Mouse (Mus musculus): ENCODE measurements around the gene Pacrg.

Pacrg gene

DNA sequence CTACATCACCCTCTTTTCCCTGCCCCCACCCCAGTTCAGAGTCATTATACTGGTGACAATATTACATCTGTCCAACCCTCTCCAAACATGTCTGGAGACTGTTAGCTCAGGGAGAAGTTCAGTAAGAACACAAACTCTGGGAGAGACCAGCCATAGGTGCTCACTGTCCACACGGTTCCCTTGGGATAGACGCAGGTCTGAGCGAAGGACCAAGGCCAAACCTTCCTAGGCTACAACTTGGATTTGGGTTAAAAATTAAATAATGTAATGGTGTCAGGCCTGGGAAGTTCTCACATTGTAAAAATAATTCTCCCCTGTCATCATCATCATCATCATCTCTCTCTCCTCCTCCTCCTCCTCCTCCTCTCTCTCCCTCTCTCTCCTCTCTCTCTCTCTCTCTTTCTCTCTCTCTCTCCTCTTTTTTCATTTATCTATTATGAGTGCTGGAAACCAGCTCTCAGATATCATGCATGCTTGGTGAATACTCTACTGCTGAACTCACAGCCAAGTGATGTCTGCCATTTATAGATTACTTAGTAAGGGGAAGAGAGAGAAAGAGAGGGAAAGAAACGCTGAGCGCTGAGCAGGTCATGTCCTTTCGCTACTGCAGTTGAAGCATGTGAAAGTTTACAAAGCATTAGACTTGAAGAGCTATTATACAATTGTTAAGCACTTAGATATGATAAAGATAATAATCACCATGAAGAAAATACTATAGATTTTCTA is 215.2 kb downstream of the Pacrg start:
- DNase-seq (ENCODE audit: low spot score in 2 of 2), result no peak

DNA sequence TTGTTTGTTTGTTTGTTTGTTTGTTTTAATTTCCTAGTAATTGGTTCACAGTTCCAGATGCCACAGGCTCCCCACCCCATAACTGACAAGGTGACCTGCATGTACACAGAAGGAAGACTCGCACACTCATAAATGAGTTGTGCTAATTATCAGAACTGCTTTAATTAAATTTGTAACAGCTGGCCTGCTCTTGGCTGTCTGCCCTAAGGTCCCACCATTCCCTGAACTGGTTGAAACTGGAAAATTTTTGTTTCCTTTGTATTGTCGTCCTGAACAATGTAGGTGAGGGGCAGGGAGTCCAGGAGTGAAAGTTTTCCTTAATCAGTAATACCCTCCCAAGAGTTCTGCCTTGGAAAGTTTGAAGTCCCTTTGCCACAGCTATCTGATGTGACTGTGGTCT is 219.5 kb downstream of the Pacrg start:
- DNase-seq (ENCODE audit: low spot score in 2 of 2), result no peak

DNA sequence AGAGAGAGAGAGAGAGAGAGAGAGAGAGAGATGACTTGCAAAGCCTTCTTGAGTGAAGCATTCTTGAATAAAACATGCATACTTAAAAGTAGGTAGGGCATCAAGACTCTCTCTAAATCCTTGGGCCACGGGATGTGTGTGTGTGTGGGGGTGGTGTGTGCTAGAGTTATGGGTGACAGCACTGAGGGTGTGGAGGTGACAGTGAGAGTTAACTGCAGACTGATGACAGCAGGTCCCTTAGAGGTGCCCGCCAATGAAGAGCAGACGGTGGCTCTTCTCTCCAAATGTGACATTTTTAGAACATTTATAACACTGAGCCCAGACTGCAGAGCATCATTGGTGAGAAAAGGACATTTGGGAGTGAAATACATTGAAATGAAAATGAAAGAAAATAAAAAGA is 220.2 kb downstream of the Pacrg start:
- no peak for DNase-seq (ENCODE audit: low spot score in 2 of 2)

DNA sequence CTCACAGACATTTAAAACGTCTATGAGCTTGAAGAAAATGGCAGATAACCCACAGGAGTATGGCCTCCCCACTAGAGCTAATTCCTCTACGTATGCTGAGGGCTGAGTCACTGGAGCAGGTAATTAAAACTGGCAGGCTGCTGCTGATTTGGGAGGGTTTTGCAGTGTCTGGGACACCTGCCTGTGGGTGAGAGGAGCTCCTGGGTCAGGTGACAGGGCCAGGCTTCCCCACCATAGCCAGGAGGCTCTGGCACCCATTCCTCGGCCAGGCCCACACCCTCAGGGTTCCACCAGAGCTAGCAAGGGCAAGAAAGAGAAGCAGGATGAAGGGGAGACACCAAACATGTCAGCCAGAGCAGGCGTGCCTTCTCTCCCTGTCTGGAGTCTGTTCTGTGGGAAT is 222.5 kb downstream of the Pacrg start:
- DNase-seq (ENCODE audit: low spot score in 2 of 2), result no peak

DNA sequence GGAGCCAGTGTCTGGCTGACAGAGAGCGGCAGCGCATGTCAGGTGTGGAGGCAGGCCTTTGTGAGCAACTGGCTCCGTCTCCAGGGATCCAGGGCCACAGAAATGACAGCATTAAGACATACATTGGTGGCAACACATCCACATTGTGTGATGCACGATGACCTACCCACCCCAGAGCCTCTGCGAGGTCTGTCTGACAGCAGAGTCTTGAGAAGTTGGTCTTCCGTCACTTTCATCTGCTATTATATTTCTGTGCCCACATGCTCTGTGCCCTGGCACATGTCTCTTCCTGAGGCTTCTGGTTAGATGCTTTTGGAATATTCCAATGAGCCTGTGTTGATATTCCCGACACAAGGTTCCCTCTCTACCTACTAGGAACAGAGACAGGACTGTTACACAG is 224.5 kb downstream of the Pacrg start:
- no peak for DNase-seq (ENCODE audit: low spot score in 2 of 2)

DNA sequence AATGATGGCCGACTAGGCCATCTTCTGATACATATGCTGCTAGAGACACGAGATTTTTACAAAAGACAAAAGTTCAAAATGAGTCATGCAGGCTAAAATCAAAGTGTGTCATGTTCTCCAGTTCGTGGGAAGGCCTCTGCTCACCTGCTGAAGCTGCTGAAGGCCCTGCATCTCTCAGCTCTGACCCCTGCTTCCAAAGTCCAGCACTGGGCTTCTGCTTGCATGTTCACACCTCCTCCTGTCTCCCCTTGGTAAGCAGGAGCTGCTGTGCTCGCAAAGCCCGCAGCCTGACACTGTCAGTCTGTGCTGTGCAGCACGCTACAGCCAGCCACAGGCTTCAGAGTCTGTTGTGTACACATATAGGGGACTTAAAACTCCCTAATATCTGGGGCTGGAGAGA is 225.4 kb downstream of the Pacrg start:
- no peak for DNase-seq (ENCODE audit: low spot score in 2 of 2)

DNA sequence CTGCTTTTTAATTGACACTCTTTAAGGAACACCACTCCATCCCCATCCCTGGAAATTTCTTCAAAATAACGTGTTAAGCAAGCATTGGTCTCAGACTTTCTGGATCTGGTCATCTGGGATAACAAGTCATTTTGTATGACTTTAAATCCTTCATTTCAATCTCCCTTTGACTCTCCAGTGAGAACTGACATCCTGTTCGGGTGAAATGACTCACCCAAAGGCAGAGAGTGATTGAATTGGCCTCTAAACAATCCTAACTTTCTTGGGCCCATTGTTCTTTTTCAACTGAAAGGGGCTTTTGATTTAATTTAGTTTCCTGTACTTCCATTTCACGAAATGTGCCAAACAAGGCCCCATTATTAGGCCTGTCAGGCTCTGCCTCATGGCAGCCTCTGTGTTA is 228.5 kb downstream of the Pacrg start:
- DNase-seq (ENCODE audit: low spot score in 2 of 2), result no peak

DNA sequence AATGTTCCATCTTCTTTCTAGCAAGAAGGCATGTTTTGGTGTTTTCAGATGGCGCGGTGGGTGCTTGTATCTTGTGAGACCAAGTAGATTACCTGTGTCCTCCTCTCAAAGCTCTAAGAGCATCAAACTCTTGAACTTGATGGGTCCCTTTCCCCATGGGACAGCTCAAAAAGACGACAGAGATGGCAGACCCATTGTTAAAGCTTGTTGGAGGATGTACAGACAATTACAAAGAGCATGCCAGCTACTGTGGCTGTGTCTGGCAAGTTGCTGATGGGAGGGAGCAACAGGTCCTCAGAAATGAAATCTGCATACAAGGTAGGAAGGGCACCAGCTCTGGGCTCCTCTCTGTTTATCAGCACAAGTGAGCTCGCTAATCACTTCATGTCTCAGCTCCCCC is 232.0 kb downstream of the Pacrg start:
- no peak for DNase-seq (ENCODE audit: low spot score in 2 of 2)

DNA sequence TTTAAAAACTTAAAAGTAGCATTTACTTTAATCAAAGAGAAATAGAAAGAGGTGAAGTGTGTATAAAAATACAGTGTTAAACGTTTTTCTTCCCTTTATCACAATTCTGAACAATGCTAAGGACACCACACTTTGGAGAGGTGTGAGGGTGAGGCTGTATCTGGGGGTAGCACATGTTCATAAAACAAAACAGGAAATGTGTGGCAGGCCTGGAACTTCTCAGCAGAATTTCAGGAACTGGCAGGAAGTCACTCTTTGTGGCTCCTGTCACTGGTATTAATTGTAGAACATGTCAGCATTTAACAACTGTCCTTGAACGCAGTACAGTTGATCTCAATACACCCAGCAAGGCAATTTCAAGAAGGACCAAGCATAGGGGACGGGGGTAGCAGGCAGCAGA is 234.0 kb downstream of the Pacrg start:
- no peak for DNase-seq (ENCODE audit: low spot score in 2 of 2)

DNA sequence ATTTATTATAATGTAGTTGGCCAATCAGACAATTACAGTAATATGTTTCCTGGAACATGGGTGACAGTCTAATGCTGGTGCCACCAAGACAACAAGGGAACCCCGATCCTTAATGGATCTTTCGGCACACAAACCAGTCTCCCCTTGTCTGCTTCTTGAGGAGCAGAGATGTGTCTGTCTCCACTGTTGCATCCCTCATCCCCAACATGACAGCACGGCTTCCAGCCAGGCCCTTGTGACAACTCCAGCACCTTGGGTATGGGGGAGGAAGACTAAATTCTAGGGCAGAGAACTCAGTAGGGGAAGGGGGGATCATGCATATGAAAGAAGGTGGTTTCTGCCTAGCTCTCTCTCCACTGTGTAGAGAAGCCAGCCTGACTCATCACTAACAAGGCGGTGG is 242.4 kb downstream of the Pacrg start:
- DNase-seq (ENCODE audit: low spot score in 2 of 2), result no peak

DNA sequence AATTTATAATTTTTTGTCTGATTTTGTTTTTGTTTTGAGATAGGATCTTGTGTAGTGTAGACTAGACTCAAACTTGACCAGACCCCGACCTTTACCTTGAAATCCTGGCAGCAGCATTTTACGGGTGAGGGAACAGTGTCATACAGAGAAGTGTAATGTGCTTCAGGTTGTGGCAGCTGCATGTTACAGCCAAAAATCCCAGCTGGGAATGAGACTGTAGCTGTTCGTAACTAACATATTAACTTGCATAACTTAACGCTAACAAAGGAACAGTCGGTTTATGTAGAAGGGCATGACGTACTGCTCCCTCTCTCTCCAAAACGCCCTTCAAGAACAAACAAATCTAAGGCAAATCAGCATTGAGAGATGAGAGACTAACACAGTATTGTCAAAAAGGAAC is 250.5 kb downstream of the Pacrg start:
- DNase-seq (ENCODE audit: low spot score in 2 of 2), result no peak

DNA sequence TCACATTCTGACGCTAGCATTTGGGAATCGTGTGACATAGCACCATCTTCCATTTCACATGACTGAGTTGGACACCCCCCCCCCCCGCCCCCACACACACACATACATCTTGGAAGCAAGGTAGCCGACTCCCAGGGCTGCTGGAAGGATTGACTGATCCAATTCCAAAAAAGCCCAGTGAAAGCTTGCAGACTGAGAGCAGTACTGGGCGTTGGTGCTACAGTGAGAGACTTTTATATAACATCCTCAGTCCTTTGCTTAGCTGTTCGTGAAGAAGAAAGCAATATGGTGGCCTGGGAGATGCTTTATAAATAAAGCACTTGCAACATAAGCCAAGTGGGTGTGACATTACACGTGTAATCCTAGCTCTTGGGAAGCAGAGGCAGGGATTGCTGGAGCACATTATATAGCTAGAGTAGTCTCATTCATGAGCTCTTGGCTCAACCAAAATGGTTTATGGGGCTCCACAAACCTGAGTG is 251.2 kb downstream of the Pacrg start:
- DNase-seq (ENCODE audit: low spot score in 2 of 2), result no peak

DNA sequence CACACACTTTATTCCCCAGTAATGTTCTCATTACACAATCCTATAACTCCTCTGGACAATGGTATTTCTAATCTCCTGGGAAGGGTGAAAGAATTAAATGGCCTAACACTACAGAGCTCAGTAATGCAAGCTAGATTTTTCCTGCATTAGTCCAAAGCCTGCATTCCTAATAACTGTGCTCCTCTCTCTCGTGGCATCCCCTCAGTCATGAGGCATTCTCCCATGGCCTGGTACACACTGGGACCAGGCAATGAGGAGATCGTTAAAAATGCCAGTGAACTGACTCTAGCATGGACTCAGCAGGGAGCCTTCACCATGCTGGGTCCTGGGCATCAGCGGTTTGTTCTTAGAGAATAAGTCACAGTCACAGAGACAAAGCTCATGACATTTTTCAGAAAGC is 256.8 kb downstream of the Pacrg start:
- no peak for DNase-seq (ENCODE audit: low spot score in 2 of 2)

DNA sequence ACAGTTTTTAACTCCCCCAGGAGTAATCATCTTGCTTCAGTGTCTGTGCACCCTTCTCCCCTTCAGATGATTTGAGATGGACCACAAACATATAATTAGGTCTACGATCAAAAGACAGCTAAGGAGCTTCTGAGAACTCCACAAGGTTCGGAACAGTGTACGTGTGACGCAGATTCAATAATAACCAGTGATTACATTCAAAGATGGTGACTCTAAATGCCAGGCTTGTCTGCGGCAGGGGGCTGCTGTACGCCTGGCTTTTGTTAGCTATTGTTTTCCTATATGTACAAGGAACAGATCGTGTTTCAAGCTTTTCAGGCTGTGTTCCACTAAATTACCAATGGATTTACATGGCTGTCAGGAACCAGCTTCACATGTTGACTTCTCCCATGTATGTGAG is 264.8 kb downstream of the Pacrg start:
- DNase-seq (ENCODE audit: low spot score in 2 of 2), result no peak

DNA sequence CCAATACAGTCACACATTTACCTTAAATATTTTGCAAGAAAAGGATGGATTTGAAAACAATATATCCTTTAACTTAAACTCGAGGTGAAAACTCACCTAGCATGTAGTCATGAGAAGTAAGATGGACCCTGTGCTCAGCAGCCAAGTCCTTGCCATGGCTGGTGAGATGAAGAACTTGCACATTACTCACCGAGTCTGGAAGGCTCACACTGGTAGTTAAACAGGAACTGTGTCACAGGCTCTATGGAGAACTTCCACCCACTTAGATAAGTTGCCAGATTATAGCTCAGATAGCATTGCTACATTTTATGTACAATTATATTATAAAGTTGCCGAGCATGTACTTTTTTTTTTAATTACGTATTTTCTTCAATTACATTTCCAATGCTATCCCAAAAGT is 267.7 kb downstream of the Pacrg start:
- DNase-seq (ENCODE audit: low spot score in 2 of 2), result no peak

DNA sequence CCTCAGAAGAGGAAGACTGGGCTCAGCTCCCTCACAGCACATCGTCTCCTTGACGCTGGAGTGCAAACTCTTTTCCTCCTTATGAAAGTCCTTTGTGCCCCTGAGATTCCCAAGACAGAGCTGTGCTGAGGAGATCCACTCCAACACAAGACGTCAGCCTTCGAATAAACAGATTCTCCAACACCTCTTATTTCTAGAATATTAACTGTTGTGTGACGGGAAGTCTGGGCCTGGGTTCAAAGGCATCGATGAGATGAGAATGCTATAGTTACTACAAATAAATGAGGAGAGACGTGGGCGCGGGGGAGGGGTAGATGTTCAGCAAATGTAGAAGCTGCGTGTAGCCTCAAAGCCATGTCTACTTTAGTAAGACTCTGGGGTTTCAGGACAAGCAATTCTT is 270.8 kb downstream of the Pacrg start:
- no peak for DNase-seq (ENCODE audit: low spot score in 2 of 2)

DNA sequence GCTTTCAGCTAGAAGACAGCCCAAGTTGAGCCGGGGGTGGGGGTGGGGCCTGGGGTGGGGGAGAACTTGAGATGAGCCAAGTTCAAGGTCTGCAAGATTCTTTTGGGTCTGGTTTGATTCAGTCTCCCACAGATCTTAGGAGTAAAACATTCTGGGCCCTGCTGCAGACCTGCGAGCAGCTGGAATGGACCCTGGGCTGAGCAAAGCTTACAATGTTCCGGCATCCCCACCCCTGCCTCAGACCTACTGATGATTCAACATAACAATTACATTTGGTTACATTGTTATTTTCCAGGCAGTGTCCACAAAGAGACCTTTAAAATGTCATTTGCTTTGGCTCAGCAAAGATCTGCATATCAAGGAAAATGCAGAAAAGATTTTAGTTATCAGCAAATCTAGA is 272.7 kb downstream of the Pacrg start:
- no peak for DNase-seq (ENCODE audit: low spot score in 2 of 2)

DNA sequence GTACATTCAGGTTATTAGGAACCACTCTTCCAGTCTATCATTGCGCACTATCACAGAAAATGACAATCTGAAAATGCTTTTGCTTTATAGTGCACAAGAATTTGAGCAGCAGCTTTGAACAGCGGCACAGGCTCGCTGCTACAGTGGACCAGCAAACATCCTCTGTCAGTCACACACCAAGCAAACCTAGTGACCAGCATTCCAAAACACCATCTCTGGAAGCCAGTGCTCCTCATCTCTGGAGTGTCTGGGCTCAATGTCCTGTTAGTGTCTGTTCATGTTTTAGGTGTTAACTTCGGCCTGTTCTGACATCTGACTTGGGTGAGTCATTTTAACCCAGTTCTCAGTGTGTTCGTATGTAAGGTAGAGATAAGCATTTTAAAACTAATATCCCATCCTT is 275.9 kb downstream of the Pacrg start:
- DNase-seq (ENCODE audit: low spot score in 2 of 2), result no peak

DNA sequence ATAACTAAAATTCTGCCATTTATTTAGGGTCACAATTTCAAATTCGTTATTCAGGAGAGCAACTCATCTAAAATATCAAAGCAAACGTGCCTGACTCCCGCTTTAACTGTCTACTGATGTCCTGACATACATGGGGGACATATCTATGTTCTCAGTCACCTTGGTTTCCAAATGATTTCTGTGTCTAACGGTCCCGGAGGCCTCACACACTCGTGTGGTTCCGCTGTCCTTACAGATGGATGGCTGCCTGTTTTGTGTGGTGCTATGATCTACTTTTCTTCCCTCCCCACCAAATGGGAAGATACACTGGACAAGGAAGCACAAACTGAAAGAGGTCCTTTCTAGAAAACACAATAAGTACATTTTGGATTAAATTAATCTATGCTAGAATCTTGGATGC is 277.2 kb downstream of the Pacrg start:
- DNase-seq (ENCODE audit: low spot score in 2 of 2), result no peak

DNA sequence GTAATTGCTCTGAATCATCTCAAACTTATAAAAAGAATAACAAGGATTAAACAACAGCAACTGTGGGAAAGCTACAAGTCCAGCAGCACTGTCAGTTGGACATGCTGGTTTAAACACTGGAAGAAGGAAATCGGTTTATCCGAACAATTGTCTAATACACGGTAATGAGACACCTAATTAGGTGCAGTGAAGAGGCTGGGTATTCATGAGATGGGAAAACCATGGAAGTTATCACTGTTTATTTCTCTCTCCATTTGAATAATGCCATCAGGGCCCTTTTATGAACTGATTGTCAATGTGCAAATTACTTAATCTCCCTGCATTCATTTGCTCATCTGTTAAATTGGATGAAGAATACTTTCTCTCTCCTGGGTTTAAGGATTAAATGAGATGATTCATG is 280.1 kb downstream of the Pacrg start:
- no peak for DNase-seq (ENCODE audit: low spot score in 2 of 2)

DNA sequence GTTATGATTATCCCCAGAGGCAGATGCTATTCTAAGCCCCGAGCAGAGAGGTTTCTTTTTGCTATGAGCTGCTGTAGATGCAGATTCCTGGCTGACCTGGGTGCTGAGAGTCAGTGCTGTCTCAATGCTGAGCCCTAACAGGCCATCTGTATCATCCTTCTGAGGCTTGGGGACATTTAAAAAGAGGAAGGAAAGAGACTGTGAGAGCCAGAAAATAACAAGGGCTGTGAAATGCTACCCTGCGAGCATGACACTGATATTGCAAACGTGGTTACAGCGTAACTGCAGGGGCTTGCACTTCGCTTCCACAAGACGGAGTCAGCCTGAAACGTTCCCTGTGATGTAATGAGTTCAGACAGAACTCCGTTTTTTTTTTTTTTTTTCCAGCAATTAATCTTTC is 281.4 kb downstream of the Pacrg start:
- DNase-seq (ENCODE audit: low spot score in 2 of 2), result no peak

DNA sequence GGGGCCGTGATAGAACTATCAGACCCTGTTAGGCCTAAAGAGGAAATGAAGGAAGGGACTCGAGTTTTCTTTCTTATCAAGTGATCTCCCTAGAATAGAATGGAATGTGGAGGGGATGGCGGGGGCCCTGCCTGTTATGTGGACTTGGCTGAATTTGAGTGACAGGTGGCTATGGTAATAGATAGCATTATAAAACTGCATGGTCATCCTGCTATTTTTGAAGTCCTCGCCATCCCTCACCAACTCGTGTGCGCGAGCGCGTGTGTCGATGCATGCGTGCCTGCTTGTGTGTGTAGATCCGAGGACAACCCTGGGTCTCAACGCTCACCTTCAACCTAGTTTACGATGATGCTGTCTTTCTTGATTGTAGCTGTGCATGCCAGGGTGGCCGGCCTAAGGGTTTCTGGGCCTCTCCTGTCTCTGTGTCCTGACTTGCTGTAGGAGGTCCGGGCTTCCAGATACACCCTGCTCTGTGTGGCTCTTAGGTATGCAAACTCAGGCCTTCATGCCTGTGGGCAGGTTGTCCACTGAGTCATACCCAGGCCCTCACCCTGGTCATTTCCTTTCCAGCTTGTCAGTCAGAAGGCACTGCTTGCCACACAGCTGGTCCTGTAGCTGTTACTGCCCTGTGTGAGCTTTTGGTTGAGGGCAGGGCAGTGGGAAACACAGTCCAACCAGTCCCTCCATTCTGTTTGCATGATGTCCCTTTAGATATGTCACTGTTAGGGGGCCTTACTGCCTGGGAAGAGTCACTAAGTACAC is 287.6 kb downstream of the Pacrg start:
- DNase-seq (ENCODE audit: low spot score in 2 of 2), result no peak

DNA sequence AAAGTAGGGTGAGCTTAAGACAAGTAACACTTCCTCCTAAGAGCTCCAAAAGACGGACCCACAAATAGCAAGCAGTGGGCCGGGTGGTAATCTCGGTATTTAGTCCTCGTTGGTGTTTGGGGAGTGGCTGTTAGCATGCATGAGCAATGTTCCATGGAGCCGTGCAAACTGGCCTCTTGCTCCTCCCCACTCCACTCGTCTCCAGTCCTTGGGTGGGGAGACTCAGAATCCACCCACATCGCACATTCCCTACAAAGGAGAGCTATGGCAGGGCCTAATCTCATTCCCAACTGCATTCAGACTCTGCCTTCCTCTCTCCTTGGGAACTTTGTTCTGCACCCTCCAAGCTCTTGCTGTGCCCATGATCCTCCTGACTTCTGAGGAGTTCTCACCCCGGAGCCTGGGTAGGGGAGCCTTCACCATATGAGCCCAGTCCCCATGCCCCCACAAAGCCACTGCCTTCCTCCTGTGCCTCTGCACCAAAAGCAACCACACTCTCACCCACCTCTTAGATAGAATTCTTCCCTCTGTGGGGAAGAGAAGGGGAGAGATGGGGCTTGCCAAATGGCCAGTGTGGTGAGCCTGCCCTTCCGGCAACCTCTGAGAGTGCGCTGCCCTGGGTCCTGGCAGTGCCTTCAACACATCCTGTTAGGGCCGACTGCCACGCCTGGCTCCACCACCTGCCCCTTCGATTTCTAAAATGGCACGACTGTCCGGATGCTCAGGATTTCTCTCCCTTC is 289.2 kb downstream of the Pacrg start:
- DNase-seq (ENCODE audit: low spot score in 2 of 2), result no peak
